Mouse (Mus musculus): ENCODE data around the gene Spata25. TPM values are rescaled to one million over a fixed set of nuclear protein-coding genes. Genes with fewer than 3 reads are reported as not detected.

Gene Spata25
- polyA plus RNA-seq, 1 experiment from 2014 or later: not detected

GRCm38 (mm10) chr2:164822636-164823165 is 5.6 kb downstream of the Spata25 start, which contains the start of gene Zswim1:
Gene Zswim1, plus strand, starts transcription at chr2:164822686.
- peak; percentile 99 for ATAC-seq (ENCODE audit: low FRiP score, low TSS enrichment)
- H3K27ac ChIP-seq (replicated peaks): peak within 1 kb of the TSS; percentile 81
- peak within 1 kb of the TSS; percentile 71 for H3K4me3 ChIP-seq (ENCODE audit: low read depth, low read length)
- 0 out of 2 replicates have a peak, but pooled peaks cover 2% of the 10 kb centered on the region for H3K4me1 ChIP-seq (replicated peaks; ENCODE audit: control insufficient read depth, insufficient read depth)
- peak within 1 kb of the TSS; percentile 71 for H3K4me2 ChIP-seq (replicated peaks; ENCODE audit: low read depth)
- DNase-seq (ENCODE audit: low spot score): peak; percentile 98
- no peaks in the 10 kb centered on the region for H3K9me3 ChIP-seq (ENCODE audit: control insufficient read depth, low read length)
- H3K9ac ChIP-seq (ENCODE audit: low read length): peak within 1 kb of the TSS; percentile 64
- H3K27me3 ChIP-seq (ENCODE audit: control insufficient read depth, insufficient read depth, low read length): no peaks in the 10 kb centered on the region
- TF ChIP-seq CTCF (IDR thresholded peaks at IDR 0.05; ENCODE audit: low read depth): peak; percentile 18
- no peak for TF ChIP-seq EP300 (optimal IDR thresholded peaks at IDR 0.05)
- peaks cover 15% of the 10 kb centered on the region; the same call in 1 of the 2 replicates for H3K36me3 ChIP-seq (ENCODE audit: control insufficient read depth, insufficient read depth, low read length)
- WGBS: under 1% methylated on average over 32 of the region's 32 CpGs

GRCm38 (mm10) chr2:164821060-164821459 is 7.3 kb downstream of the Spata25 start:
- TF ChIP-seq CTCF (IDR thresholded peaks at IDR 0.05; ENCODE audit: low read depth) (no peak), EP300 (optimal IDR thresholded peaks at IDR 0.05) (no peak)
- WGBS: 81% methylated on average over 6 of the region's 6 CpGs
- H3K9ac ChIP-seq (ENCODE audit: low read length): no peak overlapping the region
- H3K4me1 ChIP-seq (replicated peaks; ENCODE audit: control insufficient read depth, insufficient read depth): 0 out of 2 replicates have a peak, but pooled peaks cover 2% of the 10 kb centered on the region
- no peak overlapping the region for H3K4me2 ChIP-seq (replicated peaks; ENCODE audit: low read depth)
- H3K9me3 ChIP-seq (ENCODE audit: control insufficient read depth, low read length): no peaks in the 10 kb centered on the region
- DNase-seq (ENCODE audit: low spot score) (no peak), ATAC-seq (ENCODE audit: low FRiP score, low TSS enrichment) (no peak)
- H3K27ac ChIP-seq (replicated peaks): no peak overlapping the region
- H3K27me3 ChIP-seq (ENCODE audit: control insufficient read depth, insufficient read depth, low read length): no peaks in the 10 kb centered on the region
- H3K36me3 ChIP-seq (ENCODE audit: control insufficient read depth, insufficient read depth, low read length): peaks cover 9% of the 10 kb centered on the region; the same call in 1 of the 2 replicates
- H3K4me3 ChIP-seq (ENCODE audit: low read depth, low read length): no peak overlapping the region

DNA sequence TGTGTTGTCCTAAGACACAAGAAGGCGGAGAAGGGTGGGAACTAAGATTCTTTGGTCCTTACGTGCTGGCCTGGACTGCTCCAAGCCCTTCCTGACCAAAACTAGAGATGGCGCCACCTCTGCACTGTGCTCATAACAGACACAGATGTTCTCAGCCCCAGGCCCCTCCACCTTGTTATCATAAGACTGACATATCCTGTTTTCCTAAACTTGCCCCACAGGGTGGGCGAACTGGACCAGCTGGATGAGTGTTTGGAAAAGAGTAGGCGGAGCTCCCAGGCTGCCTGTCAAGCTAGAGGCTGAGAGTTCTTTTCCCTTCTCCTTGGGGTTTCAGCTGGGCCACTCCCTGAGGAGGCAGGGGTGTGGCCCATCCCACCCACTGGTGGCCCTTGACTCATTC is 10.6 kb downstream of the Spata25 start:
- no peaks in the 10 kb centered on the region for H3K9me3 ChIP-seq (ENCODE audit: control insufficient read depth, low read length)
- H3K4me2 ChIP-seq (replicated peaks; ENCODE audit: low read depth): no peak overlapping the region
- H3K27ac ChIP-seq (replicated peaks): peak overlapping the region; percentile 30; the same call in 1 of the 2 replicates
- 49% methylated on average over 5 of the region's 5 CpGs for WGBS
- H3K4me1 ChIP-seq (replicated peaks; ENCODE audit: control insufficient read depth, insufficient read depth): no peaks in the 10 kb centered on the region
- H3K9ac ChIP-seq (ENCODE audit: low read length): no peak overlapping the region
- no peak overlapping the region for H3K4me3 ChIP-seq (ENCODE audit: low read depth, low read length)
- peak; percentile 71 for TF ChIP-seq EP300 (optimal IDR thresholded peaks at IDR 0.05)
- TF ChIP-seq CTCF (IDR thresholded peaks at IDR 0.05; ENCODE audit: low read depth): peak; percentile 31
- DNase-seq (ENCODE audit: low spot score) (no peak), ATAC-seq (ENCODE audit: low FRiP score, low TSS enrichment) (peak; percentile 30; the same call in 1 of the 2 replicates)
- no peaks in the 10 kb centered on the region for H3K27me3 ChIP-seq (ENCODE audit: control insufficient read depth, insufficient read depth, low read length)
- H3K36me3 ChIP-seq (ENCODE audit: control insufficient read depth, insufficient read depth, low read length): no peaks in the 10 kb centered on the region

GRCm38 (mm10) chr2:164817206-164817605 is 11.1 kb downstream of the Spata25 start:
- no peak for ATAC-seq (ENCODE audit: low FRiP score, low TSS enrichment)
- Histone ChIP-seq H3K9me3 (ENCODE audit: control insufficient read depth, low read length) (no peaks in the 10 kb centered on the region), H3K4me1 (replicated peaks; ENCODE audit: control insufficient read depth, insufficient read depth) (no peaks in the 10 kb centered on the region), H3K4me3 (ENCODE audit: low read depth, low read length) (no peak overlapping the region), H3K36me3 (ENCODE audit: control insufficient read depth, insufficient read depth, low read length) (no peaks in the 10 kb centered on the region), H3K4me2 (replicated peaks; ENCODE audit: low read depth) (no peak overlapping the region), H3K9ac (ENCODE audit: low read length) (no peak overlapping the region), H3K27me3 (ENCODE audit: control insufficient read depth, insufficient read depth, low read length) (no peaks in the 10 kb centered on the region), H3K27ac (replicated peaks) (peak overlapping the region; percentile 30; the same call in 1 of the 2 replicates)
- 73% methylated on average over 6 of the region's 6 CpGs for WGBS
- TF ChIP-seq CTCF (IDR thresholded peaks at IDR 0.05; ENCODE audit: low read depth) (no peak), EP300 (optimal IDR thresholded peaks at IDR 0.05) (no peak)
- no peak for DNase-seq (ENCODE audit: low spot score)

DNA sequence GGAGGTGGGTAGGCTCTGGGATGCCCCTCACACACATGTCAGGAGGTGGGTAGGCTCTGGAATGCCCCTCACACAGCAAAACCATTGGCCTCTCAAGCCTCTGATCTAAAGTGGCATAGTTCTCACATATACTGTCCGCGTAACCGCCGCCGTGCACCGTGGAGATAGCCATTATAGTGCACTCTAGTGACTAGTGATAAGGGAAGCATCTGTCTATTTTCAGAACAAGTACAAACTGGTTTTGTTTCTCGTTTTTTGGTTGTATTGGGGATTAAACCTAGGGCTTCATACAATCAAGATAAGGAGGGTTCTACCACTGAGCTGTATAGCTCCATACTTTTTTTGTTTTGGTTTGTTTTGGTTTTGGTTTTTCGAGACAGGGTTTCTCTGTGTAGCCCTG is 12.5 kb downstream of the Spata25 start:
- Histone ChIP-seq H3K27me3 (ENCODE audit: control insufficient read depth, insufficient read depth, low read length) (no peaks in the 10 kb centered on the region), H3K9me3 (ENCODE audit: control insufficient read depth, low read length) (no peaks in the 10 kb centered on the region), H3K4me3 (ENCODE audit: low read depth, low read length) (no peak overlapping the region), H3K36me3 (ENCODE audit: control insufficient read depth, insufficient read depth, low read length) (no peaks in the 10 kb centered on the region), H3K27ac (replicated peaks) (no peak overlapping the region), H3K4me1 (replicated peaks; ENCODE audit: control insufficient read depth, insufficient read depth) (no peaks in the 10 kb centered on the region), H3K4me2 (replicated peaks; ENCODE audit: low read depth) (no peak overlapping the region), H3K9ac (ENCODE audit: low read length) (no peak overlapping the region)
- ATAC-seq (ENCODE audit: low FRiP score, low TSS enrichment) (no peak), DNase-seq (ENCODE audit: low spot score) (no peak)
- TF ChIP-seq CTCF (IDR thresholded peaks at IDR 0.05; ENCODE audit: low read depth): no peak
- TF ChIP-seq EP300 (optimal IDR thresholded peaks at IDR 0.05): no peak
- WGBS: 89% methylated on average over 8 of the region's 8 CpGs

- DNase-seq (ENCODE audit: low spot score): no peak
- H3K27me3 ChIP-seq (ENCODE audit: control insufficient read depth, insufficient read depth, low read length): no peaks in the 10 kb centered on the region
Measured at GRCm38 (mm10) chr2:164815348-164815747, 13.0 kb downstream of the Spata25 start.

More at GRCm38 (mm10) chr2:164815348-164815747, 13.0 kb downstream of the Spata25 start:
- Histone ChIP-seq H3K4me2 (replicated peaks; ENCODE audit: low read depth) (no peak overlapping the region), H3K4me1 (replicated peaks; ENCODE audit: control insufficient read depth, insufficient read depth) (no peaks in the 10 kb centered on the region), H3K36me3 (ENCODE audit: control insufficient read depth, insufficient read depth, low read length) (no peaks in the 10 kb centered on the region), H3K27ac (replicated peaks) (no peak overlapping the region), H3K4me3 (ENCODE audit: low read depth, low read length) (no peak overlapping the region), H3K9ac (ENCODE audit: low read length) (no peak overlapping the region), H3K9me3 (ENCODE audit: control insufficient read depth, low read length) (no peaks in the 10 kb centered on the region)
- TF ChIP-seq EP300 (optimal IDR thresholded peaks at IDR 0.05) (no peak), CTCF (IDR thresholded peaks at IDR 0.05; ENCODE audit: low read depth) (no peak)
- 85% methylated on average over 5 of the region's 5 CpGs for WGBS
- no peak for ATAC-seq (ENCODE audit: low FRiP score, low TSS enrichment)
